Mouse (Mus musculus) left cerebral cortex, adult 2 months (tissue): Measurements from ENCODE around the gene Ahdc1. TPM values are rescaled to one million over a fixed set of nuclear protein-coding genes. Genes with fewer than 3 reads are reported as not detected.

Source experiments
- DNase-seq, 2 experiments: peaks; one replicate each; pipeline ENCODE4 v3.0.0; 2021 to 2022; ENCODE audit warnings: low spot score in 2 of 2, mixed read lengths in 1 of 2; ENCODE audit errors: extremely low spot score in 1 of 2
- H3K27ac ChIP-seq: fragments of 200-600 bp; 2 replicates; pipeline ENCODE4 v1.8.1; 2022
- H3K4me3 ChIP-seq: fragments of 200-600 bp; 2 replicates; pipeline ENCODE4 v1.8.1; 2022
- CTCF ChIP-seq: fragments of 200-600 bp; IDR thresholded peaks from 2 replicates; pipeline ENCODE4 v1.8.1; 2022; ENCODE audit warnings: antibody characterized with exemption, mild to moderate bottlenecking, moderate library complexity
- intact Hi-C: fragments of 180-260 bp; cut with DNase I; formaldehyde crosslinking; loops from one replicate; pipeline ENCODE4 v1.15.1; 2025
- total RNA-seq, 2 experiments: library from RNA; stranded (reverse); gene quantifications; 2 replicates each; pipeline ENCODE4 v1.2.3; 2021

Ahdc1 gene
- total RNA-seq, 2 experiments from 2014 or later: 108 to 132 TPM

DNA sequence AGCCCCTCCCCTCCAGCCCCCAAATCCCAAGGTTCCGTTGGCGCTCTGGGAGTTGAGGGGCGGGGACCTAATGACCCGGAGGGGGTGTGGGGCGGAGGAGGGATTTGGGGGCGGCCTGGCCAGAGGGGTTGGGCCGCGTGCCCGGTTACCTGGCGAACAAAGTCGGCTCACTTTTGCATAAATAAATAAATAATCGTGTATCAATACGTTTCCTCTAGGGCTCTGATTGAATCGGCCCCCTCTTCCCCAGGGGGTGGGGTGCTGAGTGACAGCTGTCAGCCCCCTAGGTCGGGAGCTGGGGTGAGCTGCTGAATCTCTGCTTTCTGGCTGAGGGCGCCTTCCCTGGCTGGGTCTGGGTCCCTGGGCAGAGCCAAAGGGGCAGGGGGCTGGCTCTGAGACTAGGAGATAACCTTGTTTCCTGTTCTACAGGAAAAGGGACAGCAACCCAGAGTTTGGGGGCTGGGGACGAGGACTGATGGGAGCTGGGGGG lies 1.8 kb downstream of the Ahdc1 start:
- peak overlapping the region; percentile 92 for H3K27ac ChIP-seq
- TF ChIP-seq CTCF: no peak
- H3K4me3 ChIP-seq: peak overlapping the region; percentile 99
- intact Hi-C loops: loop anchor here (5.0 kb wide), 1 partner anchor 119 kb away; the partner anchor contains the start of gene Wasf2
- DNase-seq: no peak

DNA sequence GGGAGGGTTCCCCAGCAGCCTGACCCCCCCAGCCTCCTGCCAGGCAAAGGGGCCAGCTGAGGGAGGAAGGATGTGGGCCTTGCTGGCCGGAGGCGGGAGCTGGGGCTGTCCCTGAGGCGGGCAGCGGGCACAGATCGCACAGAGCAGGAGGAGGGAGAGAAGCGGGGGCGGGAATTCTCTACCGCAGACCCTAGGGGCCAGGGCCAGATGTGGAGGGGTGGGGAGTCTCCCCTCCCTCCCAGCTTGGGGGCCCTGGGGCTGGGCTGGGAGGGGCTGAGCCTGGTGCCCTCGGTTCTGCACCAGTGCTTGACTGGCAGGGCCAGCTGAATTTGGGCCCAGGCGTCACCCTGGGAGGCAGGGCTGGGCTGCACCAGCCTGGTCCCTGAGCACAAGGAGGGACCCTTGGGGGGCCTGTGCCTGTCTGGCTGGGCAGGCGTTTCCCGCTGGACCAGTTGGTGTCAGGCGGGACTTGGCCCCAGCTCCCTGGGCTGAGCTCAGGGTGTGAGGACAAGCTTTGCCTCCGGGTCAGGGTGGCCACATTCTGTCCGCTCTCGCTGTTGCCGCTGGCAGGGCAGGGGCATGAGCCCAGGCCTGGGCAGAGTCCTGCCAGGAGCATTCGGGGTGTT lies 2.3 kb downstream of the Ahdc1 start:
- H3K27ac ChIP-seq: peak overlapping the region; percentile 92
- peak overlapping the region; percentile 99 for H3K4me3 ChIP-seq
- TF ChIP-seq CTCF: no peak
- intact Hi-C loops: loop anchor here (5.0 kb wide), 1 partner anchor 119 kb away; the partner anchor contains the start of gene Wasf2
- peak in 1 of 2 experiments; percentile 63 for DNase-seq

DNA sequence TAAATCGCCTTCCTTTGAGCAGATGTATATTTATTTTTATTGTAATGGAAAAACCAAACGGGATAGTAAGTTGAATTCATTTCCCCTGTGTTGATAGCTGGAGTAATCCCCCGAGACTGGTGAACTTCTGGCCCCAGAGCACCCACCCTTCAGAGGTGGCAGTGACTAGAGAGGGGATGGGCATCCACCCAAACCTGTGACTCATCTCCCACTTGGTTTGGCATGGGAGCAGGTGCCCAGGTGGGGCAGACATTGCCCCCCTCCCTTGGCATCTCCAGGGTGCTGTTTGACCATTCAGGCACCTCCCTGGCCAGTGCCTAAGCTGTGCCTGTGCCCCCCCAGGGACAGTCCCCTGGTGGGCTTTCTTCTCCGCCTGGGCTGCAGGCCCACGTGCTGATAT lies 3.0 kb downstream of the Ahdc1 start:
- peak overlapping the region; percentile 99 for H3K4me3 ChIP-seq
- intact Hi-C loops: loop anchor here (5.0 kb wide), 1 partner anchor 118 kb away; the partner anchor contains the start of gene Wasf2
- TF ChIP-seq CTCF: no peak
- peak in 1 of 2 experiments; percentile 14 for DNase-seq
- H3K27ac ChIP-seq: no peak overlapping the region; the same call in 1 of the 2 replicates

DNA sequence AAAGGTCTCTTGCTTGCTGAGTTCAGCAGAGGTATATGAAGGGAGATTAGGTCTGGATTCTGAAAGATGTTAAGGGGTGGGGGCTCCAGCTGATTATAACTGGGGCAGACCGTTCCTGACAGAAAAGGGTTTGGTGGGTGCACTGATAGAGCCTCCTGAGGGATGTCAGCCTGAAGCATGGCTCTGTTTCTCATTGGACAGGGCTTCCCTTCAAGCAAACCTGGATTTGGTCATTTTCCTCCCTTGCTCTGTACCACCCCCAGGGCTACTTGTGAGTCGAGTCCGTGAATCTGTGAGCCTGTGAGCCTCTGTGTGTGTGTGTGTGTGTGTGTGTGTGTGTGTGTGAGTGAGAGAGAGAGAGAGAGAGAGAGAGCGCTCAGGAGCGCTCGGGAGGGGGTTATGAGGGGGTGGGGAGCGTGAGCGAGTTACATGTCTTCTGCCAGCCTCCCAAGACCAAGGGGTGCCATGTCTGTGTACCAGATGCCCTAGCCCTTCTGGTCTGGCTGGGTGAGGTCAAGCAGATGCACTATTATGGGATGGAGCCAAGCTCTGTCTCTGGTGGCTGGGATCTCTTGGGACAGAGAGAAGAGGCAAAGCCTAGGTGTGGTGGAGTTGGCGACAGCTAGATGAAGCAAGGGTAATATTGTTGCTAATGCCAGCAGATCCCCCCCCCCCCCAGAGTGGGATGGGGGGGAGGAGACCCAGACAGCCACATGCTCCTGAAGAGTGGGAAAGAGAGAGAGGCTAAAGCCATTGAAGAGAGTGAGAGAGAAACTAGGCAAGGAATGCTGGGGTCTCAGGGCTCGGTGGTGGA lies 4.0 kb downstream of the Ahdc1 start:
- H3K27ac ChIP-seq: 0 out of 2 replicates have a peak overlapping the region, but pooled peaks have one; percentile 8

DNA sequence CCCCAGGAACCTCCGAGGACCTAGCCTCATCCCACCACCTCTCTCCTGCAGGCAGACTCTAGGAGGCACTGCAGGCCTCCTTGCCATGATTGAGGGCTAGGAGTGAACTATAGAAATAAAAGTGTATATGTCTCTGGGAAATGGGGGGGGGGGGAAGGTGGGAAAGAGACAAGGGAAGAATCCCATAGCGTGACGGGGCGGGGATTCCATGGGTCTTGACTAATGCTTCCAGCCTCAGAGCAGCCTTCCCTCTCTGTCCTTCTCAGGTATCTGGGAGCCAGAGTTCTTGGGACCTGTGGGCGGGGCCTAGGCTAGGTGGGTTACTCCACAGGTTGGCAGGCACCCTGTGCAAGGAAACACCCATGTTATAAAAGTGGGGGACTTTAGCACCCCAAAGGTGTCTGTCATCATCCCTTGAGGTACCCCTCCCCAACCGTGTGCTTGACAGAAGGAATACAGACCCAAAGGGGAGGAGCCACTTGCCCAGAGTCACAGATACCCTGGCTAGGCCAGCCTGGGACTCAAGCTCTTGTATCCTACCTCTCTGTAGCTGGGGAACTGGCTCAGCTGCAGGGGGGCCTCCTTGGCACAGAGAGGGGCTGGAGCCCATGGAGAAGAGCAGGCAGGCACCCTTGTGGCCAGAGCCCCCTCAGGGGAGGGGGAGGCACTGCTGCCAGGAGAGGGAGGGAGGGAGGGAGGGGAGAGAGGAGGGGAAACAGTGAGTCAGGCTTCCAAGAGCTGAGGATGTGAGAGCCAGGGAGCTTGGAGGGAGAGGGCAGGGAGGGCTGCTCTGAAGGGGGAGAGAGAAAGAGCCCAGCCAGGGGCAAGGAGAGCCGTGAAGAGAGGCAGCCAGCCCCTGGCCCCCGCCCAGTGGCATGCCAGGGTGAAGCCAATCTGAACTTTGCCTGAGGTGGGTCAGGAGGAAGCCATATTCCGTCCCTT lies 4.9 kb downstream of the Ahdc1 start:
- peak; percentile 10; the same call in 1 of the 2 replicates for TF ChIP-seq CTCF
- Histone ChIP-seq H3K4me3 (no peak overlapping the region), H3K27ac (peak overlapping the region; percentile 71)
- intact Hi-C loops: loop anchor here (2.0 kb wide), 1 partner anchor 31 kb away; no protein-coding TSS in a partner anchor
- no peak for DNase-seq

More for the DNA sequence above, 4.0 kb downstream of the Ahdc1 start:
- peak overlapping the region; percentile 99 for H3K4me3 ChIP-seq
- intact Hi-C loops: loop anchor here (5.0 kb wide), 1 partner anchor 117 kb away; the partner anchor contains the start of gene Wasf2
- no peak for TF ChIP-seq CTCF
- DNase-seq: no peak

DNA sequence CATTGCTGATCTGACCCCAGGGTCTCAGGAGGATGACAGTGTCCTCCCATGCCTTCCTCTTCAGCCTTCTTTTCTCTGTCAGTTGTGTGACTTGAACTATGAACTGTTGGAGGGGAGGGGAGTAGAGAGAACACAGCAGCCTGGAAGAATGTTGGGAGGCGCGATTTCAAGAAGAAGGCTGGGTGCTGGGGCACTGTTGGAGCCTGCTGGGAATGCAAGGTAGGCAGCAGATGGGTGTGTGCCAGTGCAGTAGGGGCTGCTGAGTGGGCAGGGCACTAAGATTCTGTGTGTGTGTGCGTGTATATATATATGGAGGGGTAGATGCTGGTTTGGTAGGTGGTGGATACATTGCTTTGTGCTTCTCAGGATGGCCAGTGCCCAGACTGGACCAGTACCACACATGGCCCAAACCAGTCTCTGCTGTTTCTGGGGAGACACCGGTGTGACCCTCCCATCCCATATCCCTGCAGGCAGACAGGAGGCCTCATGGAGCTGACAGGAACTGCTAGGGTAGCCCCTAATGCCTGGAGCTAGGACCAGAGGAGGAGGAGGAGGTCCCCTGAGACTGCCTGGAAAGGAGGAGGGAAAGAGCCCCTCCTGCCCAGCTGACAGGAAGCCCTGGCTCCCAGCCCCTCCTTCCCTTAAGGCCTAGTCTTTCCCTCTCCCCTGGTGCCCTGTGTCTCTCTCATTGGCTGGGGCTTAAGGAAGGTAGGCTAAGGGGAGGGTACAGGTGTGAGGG lies 5.8 kb downstream of the Ahdc1 start:
- Histone ChIP-seq H3K4me3 (peak overlapping the region; percentile 11; the same call in 1 of the 2 replicates), H3K27ac (peak overlapping the region; percentile 71)
- intact Hi-C loops: loop anchor here (2.0 kb wide), 1 partner anchor 30 kb away; no protein-coding TSS in a partner anchor
- DNase-seq: no peak
- TF ChIP-seq CTCF: no peak

DNA sequence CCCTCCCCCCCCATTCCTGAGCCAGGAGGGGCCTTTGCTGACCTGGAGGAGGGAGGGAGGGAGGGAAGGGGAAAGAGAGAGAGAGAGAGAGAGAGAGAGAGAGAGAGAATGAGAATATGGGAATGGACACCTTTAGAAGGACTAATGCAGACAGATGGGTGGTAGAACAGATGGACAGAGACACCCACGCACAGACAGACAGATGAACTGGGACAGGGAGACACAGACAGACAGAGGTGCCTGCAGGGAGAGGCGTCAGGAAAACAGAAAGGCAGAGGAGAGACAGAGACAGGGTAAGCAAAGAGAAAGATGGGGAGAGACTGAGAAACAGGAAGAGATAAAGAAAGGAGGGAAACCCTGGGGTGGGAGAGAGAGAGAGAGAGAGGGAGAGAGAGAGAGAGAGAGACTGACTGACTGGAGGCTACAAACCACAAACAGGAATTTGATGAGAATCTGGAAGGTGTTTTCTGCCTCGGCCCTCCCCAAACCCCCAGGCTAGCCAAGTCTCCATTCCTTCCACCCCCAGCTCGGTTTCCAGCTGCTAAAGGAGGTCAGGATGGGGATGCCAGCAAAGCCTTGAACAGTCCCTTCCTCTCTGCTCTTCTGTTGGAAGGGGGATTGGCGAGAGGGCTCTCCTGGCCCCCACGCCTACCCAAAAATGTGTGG lies 6.7 kb downstream of the Ahdc1 start:
- TF ChIP-seq CTCF: no peak
- DNase-seq: no peak
- intact Hi-C loops: loop anchor here (2.0 kb wide), 1 partner anchor 29 kb away; no protein-coding TSS in a partner anchor

DNA sequence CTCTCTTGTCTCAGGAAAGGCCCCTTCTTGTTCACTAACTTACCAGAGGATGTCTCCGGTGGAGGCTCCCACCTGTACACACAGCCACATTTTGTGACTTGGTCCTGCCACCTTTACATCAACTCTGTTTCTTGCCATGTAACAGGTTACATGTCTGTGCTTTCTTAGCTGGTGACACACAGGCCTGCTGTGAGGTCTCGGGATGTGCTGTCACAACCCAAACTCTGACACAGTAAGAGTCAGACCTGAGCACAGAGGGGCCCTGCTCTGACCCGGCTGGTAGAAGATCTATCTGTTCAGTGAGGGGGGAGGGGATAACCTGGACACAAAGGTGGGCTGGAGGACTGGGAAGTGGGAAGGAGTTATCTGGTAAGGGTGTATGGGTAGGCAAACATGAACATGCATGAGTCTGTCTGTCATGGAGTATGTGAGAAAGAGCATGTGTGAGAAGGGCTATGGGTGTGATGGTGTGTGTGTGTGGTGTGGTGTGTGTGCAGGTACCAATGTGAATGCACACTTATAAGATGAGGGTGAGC lies 7.3 kb downstream of the Ahdc1 start:
- no peak for TF ChIP-seq CTCF
- no peak for DNase-seq
- H3K4me3 ChIP-seq: no peak overlapping the region
- intact Hi-C loops: no loop called here
- peak overlapping the region; percentile 71 for H3K27ac ChIP-seq

More for the DNA sequence above, 6.7 kb downstream of the Ahdc1 start:
- peak overlapping the region; percentile 71 for H3K27ac ChIP-seq
- no peak overlapping the region for H3K4me3 ChIP-seq

DNA sequence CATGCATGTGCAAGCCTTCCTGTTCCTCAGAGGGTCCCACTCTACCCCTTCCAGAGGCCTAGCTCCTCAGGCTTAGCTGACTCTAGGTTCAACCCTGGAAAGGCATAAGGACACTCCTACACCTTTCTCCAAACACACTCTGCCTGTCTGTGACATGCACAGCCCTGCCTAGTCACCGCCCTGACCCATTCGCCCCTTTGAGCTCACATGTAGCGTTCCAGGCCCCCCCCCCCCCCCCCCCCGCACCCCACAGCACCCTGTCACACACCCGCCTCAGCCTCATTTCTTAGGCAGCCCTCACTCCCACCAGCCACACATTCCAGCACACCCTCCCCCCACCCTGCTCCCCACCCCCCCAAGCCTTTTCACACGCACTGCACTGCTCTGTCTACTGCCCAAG lies 9.7 kb downstream of the Ahdc1 start:
- no peak for TF ChIP-seq CTCF
- intact Hi-C loops: no loop called here
- Histone ChIP-seq H3K27ac (no peak overlapping the region), H3K4me3 (no peak overlapping the region)
- no peak for DNase-seq
